Mouse (Mus musculus) ES-Bruce4 (cell line): ENCODE data around the gene Ttc28. TPM values are rescaled to one million over a fixed set of nuclear protein-coding genes. Genes with fewer than 3 reads are reported as not detected.

ENCODE experiments used
- H3K27ac ChIP-seq: 2 replicates; pipeline ENCODE4 v1.5.1; 2012; ENCODE audit warnings: low read length, inconsistent platforms; ENCODE audit not compliant: insufficient read depth
- H3K27me3 ChIP-seq: 2 replicates; pipeline ENCODE4 v1.6.1; 2012; ENCODE audit warnings: mild to moderate bottlenecking, low read length, inconsistent platforms; ENCODE audit not compliant: control insufficient read depth, poor library complexity, insufficient read depth, severe bottlenecking
- H3K36me3 ChIP-seq: 2 replicates; pipeline ENCODE4 v1.6.1; 2012; ENCODE audit warnings: inconsistent platforms, mild to moderate bottlenecking, low read length, moderate library complexity; ENCODE audit not compliant: control insufficient read depth, poor library complexity, insufficient read depth, severe bottlenecking
- H3K4me1 ChIP-seq: one replicate; pipeline ENCODE4 v1.8.1; 2011; ENCODE audit warnings: low read length; ENCODE audit not compliant: control insufficient read depth, insufficient read depth
- H3K4me3 ChIP-seq: 2 replicates; pipeline ENCODE4 v1.5.1; 2011; ENCODE audit warnings: low read depth, mild to moderate bottlenecking, low read length
- H3K9ac ChIP-seq: 2 replicates; pipeline ENCODE4 v1.6.1; 2012; ENCODE audit warnings: low read depth, mild to moderate bottlenecking, inconsistent platforms; ENCODE audit not compliant: poor library complexity, severe bottlenecking
- H3K9me3 ChIP-seq: replicated peaks from 2 replicates; pipeline ENCODE4 v1.6.1; 2012; ENCODE audit warnings: mild to moderate bottlenecking, low read length, inconsistent platforms; ENCODE audit not compliant: control insufficient read depth, poor library complexity, insufficient read depth, severe bottlenecking
- CTCF ChIP-seq: IDR thresholded peaks from one replicate; pipeline ENCODE4 v1.8.1; 2011; ENCODE audit warnings: low read depth, low read length
- EP300 ChIP-seq: IDR thresholded peaks from 2 replicates; pipeline ENCODE4 v1.6.1; 2011; ENCODE audit warnings: low read depth, low read length; ENCODE audit not compliant: insufficient read depth
- POLR2A ChIP-seq: IDR thresholded peaks from one replicate; pipeline ENCODE4 v1.8.1; 2011; ENCODE audit warnings: low read length; ENCODE audit not compliant: insufficient read depth
- polyA plus RNA-seq: library from polyadenylated mRNA; stranded (reverse); fragments of >200 nt; gene quantifications from 2 replicates; pipeline ENCODE4 v1.2.4, GENCODE M21; 2011; ENCODE audit warnings: low read depth; ENCODE audit not compliant: missing spikeins, insufficient read depth, insufficient read length

Ttc28 gene
- polyA plus RNA-seq, 1 experiment = 2.5 TPM

- H3K36me3 ChIP-seq = no peaks in the 10 kb centered on the region
- no peaks in the 10 kb centered on the region for H3K4me1 ChIP-seq
- H3K9ac ChIP-seq = no peak overlapping the region
- no peak overlapping the region for H3K4me3 ChIP-seq
- H3K27ac ChIP-seq = no peak overlapping the region
- no peaks in the 10 kb centered on the region for H3K27me3 ChIP-seq
- TF ChIP-seq CTCF (no peak), EP300 (no peak), POLR2A (no peak)
- H3K9me3 ChIP-seq = no peaks in the 10 kb centered on the region
Measured at GRCm38 (mm10) chr5:111154586-111154985, 275.0 kb downstream of the Ttc28 start.

GRCm38 (mm10) chr5:111155271-111155670 lies 275.7 kb downstream of the Ttc28 start:
- Histone ChIP-seq H3K4me1 (no peaks in the 10 kb centered on the region), H3K27ac (no peak overlapping the region), H3K9ac (no peak overlapping the region), H3K36me3 (no peaks in the 10 kb centered on the region), H3K4me3 (no peak overlapping the region), H3K27me3 (no peaks in the 10 kb centered on the region), H3K9me3 (no peaks in the 10 kb centered on the region)
- TF ChIP-seq POLR2A (no peak), CTCF (no peak), EP300 (no peak)

- Histone ChIP-seq H3K27me3 (no peaks in the 10 kb centered on the region), H3K4me1 (no peaks in the 10 kb centered on the region), H3K27ac (no peak overlapping the region), H3K9me3 (no peaks in the 10 kb centered on the region), H3K9ac (no peak overlapping the region), H3K36me3 (no peaks in the 10 kb centered on the region), H3K4me3 (no peak overlapping the region)
- TF ChIP-seq POLR2A = no peak
- no peak for TF ChIP-seq CTCF
- TF ChIP-seq EP300 = no peak
Measured at GRCm38 (mm10) chr5:111155928-111156327, 276.3 kb downstream of the Ttc28 start.

GRCm38 (mm10) chr5:111158266-111158665 lies 278.7 kb downstream of the Ttc28 start:
- Histone ChIP-seq H3K9ac (no peak overlapping the region), H3K27me3 (no peaks in the 10 kb centered on the region), H3K9me3 (no peaks in the 10 kb centered on the region), H3K4me1 (no peaks in the 10 kb centered on the region), H3K4me3 (no peak overlapping the region), H3K36me3 (no peaks in the 10 kb centered on the region), H3K27ac (no peak overlapping the region)
- TF ChIP-seq EP300 (no peak), CTCF (no peak), POLR2A (no peak)

GRCm38 (mm10) chr5:111159628-111160321 lies 280.2 kb downstream of the Ttc28 start:
- H3K27ac ChIP-seq = no peak overlapping the region
- H3K36me3 ChIP-seq = no peaks in the 10 kb centered on the region
- H3K4me3 ChIP-seq = no peak overlapping the region
- TF ChIP-seq EP300 (no peak), CTCF (no peak), POLR2A (no peak)
- H3K9me3 ChIP-seq = no peaks in the 10 kb centered on the region
- no peaks in the 10 kb centered on the region for H3K27me3 ChIP-seq
- H3K4me1 ChIP-seq = no peaks in the 10 kb centered on the region
- H3K9ac ChIP-seq = no peak overlapping the region

GRCm38 (mm10) chr5:111161146-111161930 lies 281.7 kb downstream of the Ttc28 start:
- H3K4me1 ChIP-seq = no peaks in the 10 kb centered on the region
- no peak for TF ChIP-seq EP300
- TF ChIP-seq CTCF = no peak
- TF ChIP-seq POLR2A = no peak
- H3K9me3 ChIP-seq = no peaks in the 10 kb centered on the region
- no peak overlapping the region for H3K9ac ChIP-seq
- no peaks in the 10 kb centered on the region for H3K27me3 ChIP-seq
- H3K4me3 ChIP-seq = no peak overlapping the region
- H3K36me3 ChIP-seq = no peaks in the 10 kb centered on the region
- H3K27ac ChIP-seq = no peak overlapping the region
